Mouse (Mus musculus): ENCODE data around the gene Rb1. TPM values are rescaled to one million over a fixed set of nuclear protein-coding genes. Genes with fewer than 3 reads are reported as not detected.

Rb1 gene
- polyA plus RNA-seq, 1 experiment from 2014 or later = 28.6 TPM

GRCm38 (mm10) chr14:73326511-73326910 is 889 bp upstream of the Rb1 start:
- ATAC-seq (ENCODE audit: insufficient number of reproducible peaks, insufficient read depth, low FRiP score, low read depth) = no peak
- Histone ChIP-seq H3K9ac (replicated peaks; ENCODE audit: low read depth, low read length) (0 out of 2 replicates have a peak overlapping the region, but pooled peaks have one; percentile 71), H3K4me3 (ENCODE audit: low read depth, low read length) (peak overlapping the region; percentile 74), H3K9me3 (ENCODE audit: control insufficient read depth, low read depth, low read length) (no peaks in the 10 kb centered on the region), H3K27ac (ENCODE audit: low read length) (peak overlapping the region; percentile 34), H3K4me1 (ENCODE audit: control insufficient read depth, insufficient read depth, low read length) (peaks cover 6% of the 10 kb centered on the region; the same call in 1 of the 2 replicates), H3K27me3 (ENCODE audit: control insufficient read depth, insufficient read depth, low read length) (no peaks in the 10 kb centered on the region), H3K4me2 (replicated peaks; ENCODE audit: low read depth, low read length) (peak overlapping the region; percentile 80), H3K36me3 (ENCODE audit: control insufficient read depth, insufficient read depth, low read length) (no peaks in the 10 kb centered on the region)
- WGBS = 7% methylated on average over 8 of the region's 8 CpGs

GRCm38 (mm10) chr14:73324634-73325455 is 777 bp downstream of the Rb1 start:
- peak; percentile 54 for ATAC-seq (ENCODE audit: insufficient number of reproducible peaks, insufficient read depth, low FRiP score, low read depth)
- WGBS = under 1% methylated on average over 54 of the region's 55 CpGs
- H3K9me3 ChIP-seq (ENCODE audit: control insufficient read depth, low read depth, low read length) = no peaks in the 10 kb centered on the region

GRCm38 (mm10) chr14:73323965-73324364 is 1.7 kb downstream of the Rb1 start:
- Histone ChIP-seq H3K4me1 (ENCODE audit: control insufficient read depth, insufficient read depth, low read length) (peaks cover 6% of the 10 kb centered on the region; the same call in 1 of the 2 replicates), H3K27me3 (ENCODE audit: control insufficient read depth, insufficient read depth, low read length) (no peaks in the 10 kb centered on the region), H3K36me3 (ENCODE audit: control insufficient read depth, insufficient read depth, low read length) (no peaks in the 10 kb centered on the region), H3K4me2 (replicated peaks; ENCODE audit: low read depth, low read length) (no peak overlapping the region), H3K9ac (replicated peaks; ENCODE audit: low read depth, low read length) (no peak overlapping the region), H3K4me3 (ENCODE audit: low read depth, low read length) (no peak overlapping the region), H3K9me3 (ENCODE audit: control insufficient read depth, low read depth, low read length) (no peaks in the 10 kb centered on the region), H3K27ac (ENCODE audit: low read length) (no peak overlapping the region)
- 72% methylated on average over 2 of the region's 2 CpGs for WGBS
- no peak for ATAC-seq (ENCODE audit: insufficient number of reproducible peaks, insufficient read depth, low FRiP score, low read depth)

More at GRCm38 (mm10) chr14:73324634-73325455, 777 bp downstream of the Rb1 start:
- peak overlapping the region; percentile 74 for H3K4me3 ChIP-seq (ENCODE audit: low read depth, low read length)
- no peaks in the 10 kb centered on the region for H3K36me3 ChIP-seq (ENCODE audit: control insufficient read depth, insufficient read depth, low read length)
- peak overlapping the region; percentile 71 for H3K9ac ChIP-seq (replicated peaks; ENCODE audit: low read depth, low read length)
- peak overlapping the region; percentile 66 for H3K27ac ChIP-seq (ENCODE audit: low read length)
- H3K4me1 ChIP-seq (ENCODE audit: control insufficient read depth, insufficient read depth, low read length) = peaks cover 6% of the 10 kb centered on the region; the same call in 1 of the 2 replicates
- H3K27me3 ChIP-seq (ENCODE audit: control insufficient read depth, insufficient read depth, low read length) = no peaks in the 10 kb centered on the region
- H3K4me2 ChIP-seq (replicated peaks; ENCODE audit: low read depth, low read length) = peak overlapping the region; percentile 80

DNA sequence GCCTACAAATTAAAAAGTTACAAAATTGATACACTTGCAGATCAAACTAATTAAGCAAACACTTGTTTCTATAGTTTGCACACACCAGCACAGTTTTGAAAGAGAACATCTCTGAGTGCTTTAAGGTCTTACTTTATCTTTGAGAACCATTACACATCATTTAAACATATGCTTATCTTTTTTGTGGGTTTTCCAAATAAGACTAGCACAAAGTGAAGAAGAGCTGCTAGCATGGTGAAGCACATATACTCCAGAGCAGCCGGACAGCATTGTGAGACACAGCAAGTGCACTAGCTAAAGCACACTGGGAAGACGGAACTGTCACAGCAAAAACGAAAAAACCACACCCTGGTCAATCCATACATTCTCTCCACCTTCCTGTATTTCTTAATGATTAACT is 3.5 kb downstream of the Rb1 start:
- H3K4me1 ChIP-seq (ENCODE audit: control insufficient read depth, insufficient read depth, low read length) = peaks cover 6% of the 10 kb centered on the region; the same call in 1 of the 2 replicates
- H3K4me2 ChIP-seq (replicated peaks; ENCODE audit: low read depth, low read length) = no peak overlapping the region
- no peak overlapping the region for H3K27ac ChIP-seq (ENCODE audit: low read length)
- H3K4me3 ChIP-seq (ENCODE audit: low read depth, low read length) = no peak overlapping the region
- H3K27me3 ChIP-seq (ENCODE audit: control insufficient read depth, insufficient read depth, low read length) = no peaks in the 10 kb centered on the region
- WGBS = 68% methylated on average over 3 of the region's 3 CpGs
- no peak overlapping the region for H3K9ac ChIP-seq (replicated peaks; ENCODE audit: low read depth, low read length)
- ATAC-seq (ENCODE audit: insufficient number of reproducible peaks, insufficient read depth, low FRiP score, low read depth) = no peak
- H3K36me3 ChIP-seq (ENCODE audit: control insufficient read depth, insufficient read depth, low read length) = no peaks in the 10 kb centered on the region
- no peaks in the 10 kb centered on the region for H3K9me3 ChIP-seq (ENCODE audit: control insufficient read depth, low read depth, low read length)

DNA sequence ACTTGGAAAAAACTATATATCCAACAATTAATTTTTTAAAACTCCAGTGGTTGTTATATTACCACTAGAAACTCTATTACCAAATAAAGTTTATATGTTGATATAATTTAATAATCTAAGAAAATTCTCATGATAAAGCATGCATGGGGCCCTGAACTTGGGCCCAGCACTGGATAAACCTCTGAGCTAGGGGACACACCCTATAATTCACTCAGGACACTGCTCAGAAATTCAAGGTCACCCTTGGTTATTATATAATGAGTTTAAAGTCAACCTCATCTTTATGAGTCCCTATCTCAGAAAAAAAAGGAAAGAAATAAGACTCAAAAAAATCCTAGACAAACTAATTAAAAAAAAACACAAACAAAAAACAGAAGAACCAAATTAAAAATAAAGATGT is 8.7 kb downstream of the Rb1 start:
- no peaks in the 10 kb centered on the region for H3K27me3 ChIP-seq (ENCODE audit: control insufficient read depth, insufficient read depth, low read length)
- H3K27ac ChIP-seq (ENCODE audit: low read length) = no peak overlapping the region
- ATAC-seq (ENCODE audit: insufficient number of reproducible peaks, insufficient read depth, low FRiP score, low read depth) = no peak
- no peak overlapping the region for H3K4me2 ChIP-seq (replicated peaks; ENCODE audit: low read depth, low read length)
- no peak overlapping the region for H3K9ac ChIP-seq (replicated peaks; ENCODE audit: low read depth, low read length)
- no peak overlapping the region for H3K4me3 ChIP-seq (ENCODE audit: low read depth, low read length)
- H3K9me3 ChIP-seq (ENCODE audit: control insufficient read depth, low read depth, low read length) = no peaks in the 10 kb centered on the region
- no peaks in the 10 kb centered on the region for H3K4me1 ChIP-seq (ENCODE audit: control insufficient read depth, insufficient read depth, low read length)
- H3K36me3 ChIP-seq (ENCODE audit: control insufficient read depth, insufficient read depth, low read length) = no peaks in the 10 kb centered on the region

GRCm38 (mm10) chr14:73313864-73314263 is 11.8 kb downstream of the Rb1 start:
- H3K27ac ChIP-seq (ENCODE audit: low read length) = no peak overlapping the region
- no peaks in the 10 kb centered on the region for H3K9me3 ChIP-seq (ENCODE audit: control insufficient read depth, low read depth, low read length)
- no peaks in the 10 kb centered on the region for H3K4me1 ChIP-seq (ENCODE audit: control insufficient read depth, insufficient read depth, low read length)
- 61% methylated on average over 4 of the region's 4 CpGs for WGBS
- no peak overlapping the region for H3K4me2 ChIP-seq (replicated peaks; ENCODE audit: low read depth, low read length)
- H3K4me3 ChIP-seq (ENCODE audit: low read depth, low read length) = no peak overlapping the region
- no peak for ATAC-seq (ENCODE audit: insufficient number of reproducible peaks, insufficient read depth, low FRiP score, low read depth)
- H3K36me3 ChIP-seq (ENCODE audit: control insufficient read depth, insufficient read depth, low read length) = no peaks in the 10 kb centered on the region
- H3K27me3 ChIP-seq (ENCODE audit: control insufficient read depth, insufficient read depth, low read length) = no peaks in the 10 kb centered on the region
- no peak overlapping the region for H3K9ac ChIP-seq (replicated peaks; ENCODE audit: low read depth, low read length)

- peak; percentile 58; the same call in 1 of the 2 replicates for ATAC-seq (ENCODE audit: insufficient number of reproducible peaks, insufficient read depth, low FRiP score, low read depth)
- no peaks in the 10 kb centered on the region for H3K27me3 ChIP-seq (ENCODE audit: control insufficient read depth, insufficient read depth, low read length)
- WGBS = 26% methylated on average over 5 of the region's 5 CpGs
Observed at GRCm38 (mm10) chr14:73313396-73313795, 12.2 kb downstream of the Rb1 start.

GRCm38 (mm10) chr14:73312909-73313308 is 12.7 kb downstream of the Rb1 start:
- no peaks in the 10 kb centered on the region for H3K9me3 ChIP-seq (ENCODE audit: control insufficient read depth, low read depth, low read length)
- H3K27me3 ChIP-seq (ENCODE audit: control insufficient read depth, insufficient read depth, low read length) = no peaks in the 10 kb centered on the region
- no peak overlapping the region for H3K4me2 ChIP-seq (replicated peaks; ENCODE audit: low read depth, low read length)
- no peak overlapping the region for H3K9ac ChIP-seq (replicated peaks; ENCODE audit: low read depth, low read length)
- no peak overlapping the region for H3K4me3 ChIP-seq (ENCODE audit: low read depth, low read length)
- no peaks in the 10 kb centered on the region for H3K36me3 ChIP-seq (ENCODE audit: control insufficient read depth, insufficient read depth, low read length)
- WGBS = 76% methylated on average over 5 of the region's 5 CpGs
- no peak overlapping the region for H3K27ac ChIP-seq (ENCODE audit: low read length)
- ATAC-seq (ENCODE audit: insufficient number of reproducible peaks, insufficient read depth, low FRiP score, low read depth) = no peak
- no peaks in the 10 kb centered on the region for H3K4me1 ChIP-seq (ENCODE audit: control insufficient read depth, insufficient read depth, low read length)

More at GRCm38 (mm10) chr14:73313396-73313795, 12.2 kb downstream of the Rb1 start:
- Histone ChIP-seq H3K9me3 (ENCODE audit: control insufficient read depth, low read depth, low read length) (no peaks in the 10 kb centered on the region), H3K9ac (replicated peaks; ENCODE audit: low read depth, low read length) (no peak overlapping the region), H3K4me3 (ENCODE audit: low read depth, low read length) (no peak overlapping the region), H3K4me1 (ENCODE audit: control insufficient read depth, insufficient read depth, low read length) (no peaks in the 10 kb centered on the region), H3K27ac (ENCODE audit: low read length) (no peak overlapping the region), H3K36me3 (ENCODE audit: control insufficient read depth, insufficient read depth, low read length) (no peaks in the 10 kb centered on the region), H3K4me2 (replicated peaks; ENCODE audit: low read depth, low read length) (no peak overlapping the region)

Measured in stomach, embryonic 14.5 days (tissue).